Mouse (Mus musculus) CH12.LX (cell line): Measurements from ENCODE around the gene Slc26a1. TPM values are rescaled to one million over a fixed set of nuclear protein-coding genes. Genes with fewer than 3 reads are reported as not detected.

Experiments used
- DNase-seq: peaks from one replicate; pipeline ENCODE4 v3.0.0-alpha.2; 2013; ENCODE audit errors: extremely low read depth
- H3K27ac ChIP-seq: 2 replicates; pipeline ENCODE4 v1.5.1; 2012; ENCODE audit warnings: low read depth, mild to moderate bottlenecking, control low read depth, moderate library complexity; ENCODE audit not compliant: insufficient read depth
- H3K27me3 ChIP-seq: replicated peaks from 2 replicates; pipeline ENCODE3; 2012; ENCODE audit warnings: inconsistent platforms
- H3K36me3 ChIP-seq, 2 experiments: replicated peaks in 1 of 2; 2 replicates each; pipeline versions ENCODE3 to v1.6.1; 2012; ENCODE audit warnings: inconsistent platforms in 1 of 2, low read length in 1 of 2, mild to moderate bottlenecking in 1 of 2, mixed read lengths in 1 of 2, moderate library complexity in 1 of 2; ENCODE audit not compliant: control insufficient read depth in 1 of 2, insufficient read depth in 1 of 2
- H3K4me1 ChIP-seq, 2 experiments: 2 replicates each; pipeline ENCODE4 v1.6.1; 2012; ENCODE audit warnings: inconsistent platforms in 1 of 2, moderate library complexity in 1 of 2; ENCODE audit not compliant: insufficient read depth in 2 of 2, control insufficient read depth in 1 of 2
- H3K4me2 ChIP-seq: 2 replicates; pipeline ENCODE4 v1.6.1; 2012; ENCODE audit warnings: low read depth, mild to moderate bottlenecking, control low read depth; ENCODE audit not compliant: poor library complexity, insufficient read depth, severe bottlenecking
- H3K4me3 ChIP-seq, 3 experiments: fragments of 150-350 bp in 1 of 3; sonication (generic) in 1 of 3; replicated peaks in 1 of 3; 2 replicates each; pipeline versions ENCODE3 to v1.5.1; 2011 to 2012; ENCODE audit warnings: low read depth in 2 of 3, low read length in 2 of 3, mild to moderate bottlenecking in 2 of 3, moderate library complexity in 2 of 3, control low read depth in 1 of 3, improper control_type of control experiment in 1 of 3, inconsistent platforms in 1 of 3, mixed read lengths in 1 of 3; ENCODE audit not compliant: poor library complexity in 1 of 3
- H3K79me2 ChIP-seq: replicated peaks from 2 replicates; pipeline ENCODE4 v1.6.1; 2012; ENCODE audit warnings: mild to moderate bottlenecking, moderate library complexity; ENCODE audit not compliant: control insufficient read depth, poor library complexity, insufficient read depth, severe bottlenecking; ENCODE audit errors: extremely low read depth
- H3K9ac ChIP-seq: 2 replicates; pipeline ENCODE4 v1.6.1; 2012; ENCODE audit warnings: low read depth, mild to moderate bottlenecking, control low read depth, moderate library complexity; ENCODE audit not compliant: insufficient read depth
- H3K9me3 ChIP-seq: replicated peaks from 2 replicates; pipeline ENCODE3; 2012; ENCODE audit warnings: low read length, inconsistent platforms, mixed read lengths
- BHLHE40 ChIP-seq: IDR thresholded peaks from 2 replicates; pipeline ENCODE4 v1.6.1; 2011; ENCODE audit warnings: mild to moderate bottlenecking, low read depth, low read length, improper control_type of control experiment
- CTCF ChIP-seq, 2 experiments: IDR thresholded peaks in 1 of 2; conservative IDR thresholded peaks in 1 of 2; 2 replicates each; pipeline ENCODE4 v1.5.1; 2011 to 2012; ENCODE audit warnings: low read depth in 2 of 2, low read length in 2 of 2, improper control_type of control experiment in 1 of 2, inconsistent platforms in 1 of 2, mild to moderate bottlenecking in 1 of 2, moderate library complexity in 1 of 2
- ELF1 ChIP-seq: IDR thresholded peaks from 2 replicates; pipeline ENCODE4 v1.6.1; 2014; ENCODE audit warnings: low read depth, mild to moderate bottlenecking, inconsistent platforms, low read length, improper control_type of control experiment
- IRF4 ChIP-seq: IDR thresholded peaks from 2 replicates; pipeline ENCODE4 v1.6.1; 2014; ENCODE audit warnings: low read depth, mild to moderate bottlenecking, inconsistent platforms, low read length, improper control_type of control experiment
- JUND ChIP-seq: conservative IDR thresholded peaks from 2 replicates; pipeline ENCODE4 v1.6.1; 2011; ENCODE audit warnings: low read depth, low read length, improper control_type of control experiment
- KAT2A ChIP-seq: IDR thresholded peaks from 2 replicates; pipeline ENCODE4 v1.6.1; 2012; ENCODE audit warnings: low read length, improper control_type of control experiment, inconsistent platforms; ENCODE audit not compliant: insufficient replicate concordance
- MAFK ChIP-seq: IDR thresholded peaks from 2 replicates; pipeline ENCODE4 v1.6.1; 2011; ENCODE audit warnings: low read length, improper control_type of control experiment; ENCODE audit not compliant: insufficient replicate concordance
- MAZ ChIP-seq: IDR thresholded peaks from 2 replicates; pipeline ENCODE4 v1.6.1; 2012; ENCODE audit warnings: low read depth, mild to moderate bottlenecking, inconsistent platforms, low read length, improper control_type of control experiment, moderate library complexity
- MEF2A ChIP-seq: IDR thresholded peaks from 2 replicates; pipeline ENCODE4 v1.6.1; 2014; ENCODE audit warnings: low read depth, mild to moderate bottlenecking, inconsistent platforms, low read length, improper control_type of control experiment, borderline replicate concordance
- MYC ChIP-seq: IDR thresholded peaks from 2 replicates; pipeline ENCODE4 v1.6.1; 2011; ENCODE audit warnings: low read depth, mild to moderate bottlenecking, improper control_type of control experiment, low read length
- NELFE ChIP-seq: IDR thresholded peaks from 2 replicates; pipeline ENCODE4 v1.6.1; 2011; ENCODE audit warnings: low read depth, low read length, improper control_type of control experiment
- PAX5 ChIP-seq: IDR thresholded peaks from 2 replicates; pipeline ENCODE4 v1.6.1; 2012; ENCODE audit warnings: low read length, inconsistent platforms, mixed read lengths
- RAD21 ChIP-seq: IDR thresholded peaks from 2 replicates; pipeline ENCODE4 v1.6.1; 2011; ENCODE audit warnings: low read depth, mild to moderate bottlenecking, low read length, improper control_type of control experiment, moderate library complexity
- RCOR1 ChIP-seq: conservative IDR thresholded peaks from 2 replicates; pipeline ENCODE4 v1.6.1; 2012; ENCODE audit warnings: low read depth, mild to moderate bottlenecking, inconsistent platforms, low read length, improper control_type of control experiment
- SIN3A ChIP-seq: IDR thresholded peaks from 2 replicates; pipeline ENCODE4 v1.6.1; 2012; ENCODE audit warnings: low read length, improper control_type of control experiment, inconsistent platforms
- SMC3 ChIP-seq: IDR thresholded peaks from 2 replicates; pipeline ENCODE4 v1.6.1; 2011; ENCODE audit warnings: low read depth, low read length, improper control_type of control experiment
- TCF12 ChIP-seq: IDR thresholded peaks from 2 replicates; pipeline ENCODE4 v1.6.1; 2014; ENCODE audit warnings: low read depth, mild to moderate bottlenecking, inconsistent platforms, low read length, improper control_type of control experiment
- USF1 ChIP-seq: IDR thresholded peaks from 2 replicates; pipeline ENCODE4 v1.6.1; 2014; ENCODE audit warnings: low read depth, mild to moderate bottlenecking, inconsistent platforms, low read length, improper control_type of control experiment
- USF2 ChIP-seq: conservative IDR thresholded peaks from 2 replicates; pipeline ENCODE4 v1.6.1; 2011; ENCODE audit warnings: low read depth, low read length, improper control_type of control experiment
- ZC3H11A ChIP-seq: IDR thresholded peaks from 2 replicates; pipeline ENCODE4 v1.6.1; 2012; ENCODE audit warnings: low read depth, mild to moderate bottlenecking, inconsistent platforms, low read length, improper control_type of control experiment
- ZKSCAN1 ChIP-seq: IDR thresholded peaks from 2 replicates; pipeline ENCODE4 v1.6.1; 2012; ENCODE audit warnings: low read depth, inconsistent platforms, low read length, improper control_type of control experiment, borderline replicate concordance
- ZMIZ1 ChIP-seq: IDR thresholded peaks from 2 replicates; pipeline ENCODE4 v1.6.1; 2012; ENCODE audit warnings: low read depth, mild to moderate bottlenecking, inconsistent platforms, low read length, improper control_type of control experiment
- ZNF384 ChIP-seq: IDR thresholded peaks from 2 replicates; pipeline ENCODE4 v1.6.1; 2012; ENCODE audit warnings: low read depth, low read length, improper control_type of control experiment, inconsistent platforms
- dilution Hi-C: fragments of 300-500 bp; cut with MboI; formaldehyde crosslinking; loops from 2 replicates; pipeline ENCODE4 v1.14.3; 2020; ENCODE audit warnings: low sequenced_read_pairs; ENCODE audit not compliant: extremely low pct_unique_long_range_greater_than_20kb, extremely low pct_ligation_motif_present
- in situ Hi-C: fragments of 300-500 bp; cut with MboI; formaldehyde crosslinking; loops from 3 replicates; pipeline ENCODE4 v1.14.3; 2019; ENCODE audit warnings: low sequenced_read_pairs, low pct_ligation_motif_present, low pct_unique_long_range_greater_than_20kb, mixed read lengths
- polyA plus RNA-seq: library from polyadenylated mRNA; unstranded; fragments of >175 nt; gene quantifications from 2 replicates; pipeline ENCODE4 v1.2.1, GENCODE M21; 2012; ENCODE audit warnings: low read depth; ENCODE audit not compliant: insufficient read length
- total RNA-seq, 2 experiments: library from RNA; depleted of rRNA; stranded (reverse); fragments of 300-350 nt in 1 of 2; fragments of >200 nt in 1 of 2; gene quantifications; 2 replicates each; pipeline ENCODE4 v1.2.3; 2012 to 2014

Gene Slc26a1
- total and polyA plus RNA-seq, 3 experiments = 0.07 to 0.08 TPM; not detected in 1

DNA sequence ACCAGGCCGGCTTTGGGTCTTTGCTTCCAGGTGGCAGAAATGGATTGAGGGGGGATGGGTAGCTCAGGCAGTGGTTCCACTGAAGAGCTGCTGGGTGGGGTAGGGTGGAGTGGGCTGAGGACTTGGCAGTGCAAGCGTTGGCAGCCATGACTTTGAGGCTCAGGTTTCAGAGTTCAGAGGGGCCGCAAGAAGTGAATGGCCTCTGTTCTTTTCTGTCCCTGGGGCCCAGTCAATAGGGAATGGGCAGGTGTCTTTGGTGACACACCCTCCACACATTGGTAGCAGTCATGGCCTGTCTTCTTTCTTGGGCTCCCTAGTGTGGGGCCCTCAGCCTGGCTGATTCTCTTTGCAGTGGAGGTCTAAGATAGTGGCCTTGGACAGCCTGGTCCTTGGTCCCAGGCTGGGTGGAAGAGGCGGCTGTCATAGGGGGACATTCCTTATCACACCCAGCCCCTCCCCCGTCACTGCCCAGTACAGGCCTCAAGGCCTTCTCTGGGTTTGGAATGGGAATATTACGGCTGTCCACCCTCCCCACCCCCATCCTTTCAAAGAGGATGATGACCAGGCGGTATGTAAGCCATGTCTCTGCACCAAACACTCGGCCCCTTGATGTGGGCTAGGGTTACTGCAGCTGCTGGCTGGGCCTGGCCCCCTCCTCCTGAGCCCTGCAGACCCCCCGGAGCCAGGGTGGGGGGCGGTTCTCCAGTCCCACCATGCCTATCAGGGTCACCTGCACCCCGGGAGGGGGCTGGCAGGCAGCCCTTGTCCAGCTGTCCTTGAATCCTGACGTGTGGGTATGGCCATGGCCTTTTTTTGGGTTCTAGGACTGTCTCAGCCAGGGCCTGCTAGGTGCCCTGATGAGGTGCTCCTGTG, 28.6 kb upstream of the Slc26a1 start:
- H3K36me3 ChIP-seq = no peaks in the 10 kb centered on the region
- TF ChIP-seq USF1 = no peak
- no peak for TF ChIP-seq MEF2A
- TF ChIP-seq JUND = no peak
- no peak for TF ChIP-seq MAZ
- TF ChIP-seq RAD21 = no peak
- TF ChIP-seq ZKSCAN1 = no peak

GRCm38 (mm10) chr5:108701341-108702021, 26.1 kb upstream of the Slc26a1 start:
- no peaks in the 10 kb centered on the region for H3K4me1 ChIP-seq
- no peak for DNase-seq
- no peaks in the 10 kb centered on the region for H3K79me2 ChIP-seq
- H3K4me2 ChIP-seq = no peak overlapping the region
- no peaks in the 10 kb centered on the region for H3K36me3 ChIP-seq
- no peak overlapping the region for H3K27ac ChIP-seq
- in situ Hi-C loops = no loop called here
- TF ChIP-seq CTCF (conservative IDR thresholded peaks at IDR 0.05 in 1 of 2, IDR thresholded peaks at IDR 0.05 in 1 of 2; ENCODE audit: low read depth in 2 of 2, low read length in 2 of 2) (no peak), PAX5 (no peak), BHLHE40 (no peak), ZMIZ1 (no peak), ZKSCAN1 (no peak), ELF1 (no peak), TCF12 (no peak), USF1 (no peak), NELFE (no peak), JUND (no peak), ZNF384 (no peak), MAFK (no peak), IRF4 (no peak), SMC3 (no peak), KAT2A (no peak), SIN3A (no peak), USF2 (no peak), MYC (no peak), RCOR1 (no peak), ZC3H11A (no peak)
- no peak overlapping the region for H3K9ac ChIP-seq
- no peaks in the 10 kb centered on the region for H3K9me3 ChIP-seq
- dilution Hi-C loops = no loop called here
- H3K4me3 ChIP-seq = no peak overlapping the region
- peaks cover 53% of the 10 kb centered on the region for H3K27me3 ChIP-seq

More for the DNA sequence above, 28.6 kb upstream of the Slc26a1 start:
- dilution Hi-C loops (no loop called here), in situ Hi-C loops (no loop called here)
- Histone ChIP-seq H3K9me3 (no peaks in the 10 kb centered on the region), H3K4me3 (no peak overlapping the region), H3K4me2 (no peak overlapping the region), H3K27ac (no peak overlapping the region), H3K27me3 (peaks cover 32% of the 10 kb centered on the region), H3K9ac (no peak overlapping the region), H3K79me2 (no peaks in the 10 kb centered on the region), H3K4me1 (no peaks in the 10 kb centered on the region)
- DNase-seq = no peak
